Mouse (Mus musculus): ENCODE measurements around the gene Pick1.

The Pick1 gene

GRCm38 (mm10) chr15:79229058-79229821 lies at the start of gene Pick1, which contains the start of gene Gm49486:
Pick1 (plus strand) TSS chr15:79229173.
Gm49486 (plus strand) TSS chr15:79229391.
- peak; percentile 85 for DNase-seq (ENCODE audit: low spot score)

- no peak for DNase-seq (ENCODE audit: low spot score)
These were observed 43.8 kb upstream of the Pick1 start for GRCm38 (mm10) chr15:79185213-79185612.

GRCm38 (mm10) chr15:79187819-79188218 lies 41.2 kb upstream of the Pick1 start:
- no peak for DNase-seq (ENCODE audit: low spot score)

GRCm38 (mm10) chr15:79191426-79191825 lies 37.5 kb upstream of the Pick1 start:
- DNase-seq (ENCODE audit: low spot score), result no peak

- peak; percentile 38 for DNase-seq (ENCODE audit: low spot score)
These were observed 36.5 kb upstream of the Pick1 start for GRCm38 (mm10) chr15:79192450-79192849.

- DNase-seq (ENCODE audit: low spot score), result peak; percentile 61
These were observed 35.8 kb upstream of the Pick1 start for GRCm38 (mm10) chr15:79192885-79193845.

- DNase-seq (ENCODE audit: low spot score), result no peak
These were observed 34.9 kb upstream of the Pick1 start for GRCm38 (mm10) chr15:79194048-79194447.

- no peak for DNase-seq (ENCODE audit: low spot score)
These were observed 34.0 kb upstream of the Pick1 start for GRCm38 (mm10) chr15:79194946-79195345.

- peak; percentile 44 for DNase-seq (ENCODE audit: low spot score)
These were observed 33.5 kb upstream of the Pick1 start for GRCm38 (mm10) chr15:79195492-79195891.

GRCm38 (mm10) chr15:79199390-79199976 lies 29.5 kb upstream of the Pick1 start:
- no peak for DNase-seq (ENCODE audit: low spot score)

GRCm38 (mm10) chr15:79201491-79202150 lies 27.4 kb upstream of the Pick1 start:
- DNase-seq (ENCODE audit: low spot score), result no peak

- no peak for DNase-seq (ENCODE audit: low spot score)
These were observed 26.4 kb upstream of the Pick1 start for GRCm38 (mm10) chr15:79202575-79202974.

- DNase-seq (ENCODE audit: low spot score), result no peak
These were observed 20.8 kb upstream of the Pick1 start for GRCm38 (mm10) chr15:79208211-79208610.

GRCm38 (mm10) chr15:79208758-79209439 lies 20.1 kb upstream of the Pick1 start:
- peak; percentile 10 for DNase-seq (ENCODE audit: low spot score)

GRCm38 (mm10) chr15:79210357-79210756 lies 18.6 kb upstream of the Pick1 start:
- no peak for DNase-seq (ENCODE audit: low spot score)

GRCm38 (mm10) chr15:79212750-79213446 lies 16.1 kb upstream of the Pick1 start:
- DNase-seq (ENCODE audit: low spot score), result no peak

GRCm38 (mm10) chr15:79213591-79213990 lies 15.4 kb upstream of the Pick1 start:
- DNase-seq (ENCODE audit: low spot score), result no peak

GRCm38 (mm10) chr15:79216191-79216590 lies 12.8 kb upstream of the Pick1 start:
- no peak for DNase-seq (ENCODE audit: low spot score)

GRCm38 (mm10) chr15:79219572-79219971 lies 9.4 kb upstream of the Pick1 start:
- no peak for DNase-seq (ENCODE audit: low spot score)

GRCm38 (mm10) chr15:79223641-79224040 lies 5.3 kb upstream of the Pick1 start:
- DNase-seq (ENCODE audit: low spot score), result no peak

GRCm38 (mm10) chr15:79224685-79225084 lies 4.3 kb upstream of the Pick1 start:
- peak; percentile 85 for DNase-seq (ENCODE audit: low spot score)
